Mouse (Mus musculus): Measurements from ENCODE around the gene Grik3.

- TF ChIP-seq EP300 (optimal IDR thresholded peaks at IDR 0.05) (no peak), CTCF (IDR thresholded peaks at IDR 0.05; ENCODE audit: low read depth) (no peak)
Observed at GRCm38 (mm10) chr4:125604494-125604893, 114.0 kb downstream of the Grik3 start.
